Mouse (Mus musculus) mature B cell (primary cell): Measurements from ENCODE around the gene Itgb7.

Source experiments
- in situ Hi-C: fragments of 300-500 bp; cut with MboI; formaldehyde crosslinking; loops from 2 replicates; pipeline ENCODE4 v1.14.3; 2019

The Itgb7 gene

DNA sequence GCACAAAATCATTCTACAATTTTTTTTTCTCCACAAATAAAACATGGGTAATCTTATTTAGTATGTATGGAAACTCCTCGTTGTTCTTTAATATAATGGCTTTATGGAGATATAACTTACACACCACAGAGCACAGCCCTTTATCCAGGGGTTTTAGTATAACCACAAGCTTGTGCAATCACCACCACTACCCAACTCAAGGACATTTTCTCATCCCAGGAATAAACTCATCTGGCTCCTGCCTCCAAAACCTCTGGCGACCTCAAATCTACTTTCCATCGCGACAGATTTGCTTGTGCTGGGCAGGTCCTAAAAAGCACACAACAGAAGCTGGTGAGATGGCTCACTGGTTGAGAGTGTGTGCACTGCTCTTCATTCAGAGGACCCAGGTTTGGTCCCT lies 38.1 kb downstream of the Itgb7 start:
- in situ Hi-C loops: no loop called here

DNA sequence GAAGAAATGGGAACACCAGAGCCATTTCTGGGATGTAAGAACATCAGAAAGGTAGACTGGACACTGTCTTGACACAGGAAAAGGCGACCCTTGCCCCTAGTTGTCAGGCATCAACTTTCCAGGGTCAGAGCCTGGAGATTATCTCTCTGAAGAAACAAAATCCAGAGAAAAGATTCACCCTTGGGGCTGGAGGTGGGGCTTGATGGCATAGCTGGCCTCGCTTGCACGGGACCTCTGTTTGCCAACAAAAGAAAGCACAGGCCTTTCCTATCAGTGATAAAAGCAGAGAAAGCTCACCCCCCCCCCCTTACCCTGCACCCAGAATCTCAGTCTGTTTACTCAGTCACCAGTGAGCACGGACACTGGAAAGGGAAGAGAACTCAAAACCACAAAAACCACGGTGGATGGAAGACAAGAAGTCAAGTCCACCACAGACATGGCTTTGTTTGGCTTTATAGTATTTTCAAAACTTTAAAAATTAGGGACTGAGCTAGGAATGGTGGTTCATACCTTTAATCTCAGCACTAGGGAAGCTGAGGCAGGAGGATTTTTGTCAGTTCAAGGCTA lies 38.8 kb downstream of the Itgb7 start:
- in situ Hi-C loops: no loop called here

DNA sequence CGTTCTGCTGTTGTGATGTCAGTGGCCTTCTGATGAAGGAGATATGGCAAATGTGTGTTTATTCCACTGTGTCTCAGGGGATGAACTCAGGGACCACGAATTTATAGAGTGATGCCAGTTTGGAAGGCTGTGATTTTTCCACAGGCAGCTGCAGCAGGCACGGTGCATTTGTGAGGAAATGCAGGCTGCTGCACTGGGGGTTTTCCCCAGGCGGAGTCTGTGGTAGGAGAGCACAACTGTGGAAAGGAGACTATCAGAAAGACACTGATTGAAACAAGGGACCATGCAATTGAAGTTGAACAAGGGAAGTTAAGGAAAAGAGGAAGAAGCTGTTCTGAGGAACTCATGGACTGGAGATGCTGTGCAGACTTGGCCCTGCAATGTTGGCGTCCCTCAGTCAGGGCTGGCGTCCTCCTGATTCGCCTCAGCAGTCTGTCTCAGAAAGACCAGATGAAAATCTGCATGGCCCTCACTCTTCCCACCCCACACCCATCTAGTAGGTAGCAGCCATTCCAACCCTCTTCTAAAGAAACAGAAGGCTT lies 39.4 kb downstream of the Itgb7 start:
- in situ Hi-C loops: no loop called here

DNA sequence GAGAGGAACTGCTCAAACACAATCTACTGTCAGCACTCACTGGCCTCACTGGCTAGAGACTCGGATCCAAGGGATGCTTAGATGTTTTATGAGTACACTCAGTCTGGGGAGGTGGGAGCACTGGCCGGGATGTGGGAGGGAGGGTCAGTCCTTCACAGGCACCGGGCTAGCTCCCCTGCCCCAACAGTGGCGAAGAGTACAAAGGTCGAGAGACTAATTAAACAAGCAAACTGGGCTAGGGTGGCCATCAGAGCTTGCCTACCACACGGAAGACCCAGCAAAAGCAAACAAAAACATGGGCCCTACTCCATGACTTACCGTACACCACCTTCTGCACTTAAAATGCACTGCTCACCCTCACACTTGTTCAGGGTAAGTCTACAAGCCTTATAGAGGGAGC lies 40.0 kb downstream of the Itgb7 start:
- in situ Hi-C loops: no loop called here

DNA sequence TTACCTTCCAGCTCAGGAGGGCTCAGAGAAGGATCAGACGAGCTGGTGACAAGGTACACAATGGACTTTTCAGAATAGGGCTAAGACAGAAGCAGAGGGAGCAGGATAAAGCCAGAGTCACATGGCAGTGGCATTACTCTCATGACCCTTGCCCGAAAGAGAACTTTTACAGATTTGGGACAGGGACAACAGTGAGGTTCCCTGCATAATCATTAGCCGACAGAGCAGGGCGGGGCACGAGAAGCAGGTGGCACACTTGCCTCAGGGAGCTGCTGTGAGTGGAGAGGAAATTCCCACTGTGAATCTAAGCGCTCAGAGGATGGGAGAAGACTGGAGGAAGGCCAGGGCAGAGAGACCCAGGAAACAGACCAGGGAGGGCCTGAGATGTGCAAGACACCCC lies 42.9 kb downstream of the Itgb7 start:
- in situ Hi-C loops: no loop called here

DNA sequence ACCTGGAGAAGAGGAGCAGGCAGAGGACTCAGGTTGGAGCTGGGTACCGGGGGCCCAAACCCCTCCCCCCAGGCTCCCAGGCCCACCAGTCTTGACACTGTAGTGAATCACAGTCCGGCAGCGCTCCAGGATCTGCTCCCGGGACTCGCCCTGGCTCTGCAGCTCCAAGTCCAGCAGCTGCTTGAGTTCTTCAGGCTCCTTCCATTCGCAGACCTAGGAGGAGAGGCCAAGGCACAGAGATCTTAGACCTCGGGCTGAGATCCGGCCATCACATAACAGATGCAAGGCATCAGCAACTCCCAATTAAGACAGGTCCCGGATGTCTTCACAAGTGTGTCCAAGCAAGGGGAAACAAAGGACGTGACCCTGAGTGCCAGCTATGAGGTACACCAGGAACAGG lies 43.6 kb downstream of the Itgb7 start:
- in situ Hi-C loops: no loop called here

DNA sequence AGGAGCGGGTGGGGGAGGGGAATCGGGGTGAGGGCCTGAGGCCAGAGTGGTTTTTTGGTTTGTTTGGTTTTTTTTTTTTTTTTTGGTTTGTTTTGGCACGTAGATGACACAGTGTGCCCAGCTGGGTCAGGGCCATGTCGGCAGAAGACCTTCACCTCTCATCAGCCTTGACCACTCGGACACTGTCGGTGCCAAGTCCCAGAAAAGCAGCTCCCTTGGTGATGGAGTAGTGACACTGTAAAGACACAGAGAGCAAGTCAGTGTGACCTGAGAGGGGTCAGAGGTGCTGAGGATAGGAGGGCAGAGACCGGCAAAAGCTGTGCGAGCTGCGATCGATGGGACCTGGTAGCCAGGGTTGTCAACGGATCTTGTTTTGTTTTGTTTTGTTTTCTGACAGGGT lies 45.5 kb downstream of the Itgb7 start:
- in situ Hi-C loops: no loop called here

DNA sequence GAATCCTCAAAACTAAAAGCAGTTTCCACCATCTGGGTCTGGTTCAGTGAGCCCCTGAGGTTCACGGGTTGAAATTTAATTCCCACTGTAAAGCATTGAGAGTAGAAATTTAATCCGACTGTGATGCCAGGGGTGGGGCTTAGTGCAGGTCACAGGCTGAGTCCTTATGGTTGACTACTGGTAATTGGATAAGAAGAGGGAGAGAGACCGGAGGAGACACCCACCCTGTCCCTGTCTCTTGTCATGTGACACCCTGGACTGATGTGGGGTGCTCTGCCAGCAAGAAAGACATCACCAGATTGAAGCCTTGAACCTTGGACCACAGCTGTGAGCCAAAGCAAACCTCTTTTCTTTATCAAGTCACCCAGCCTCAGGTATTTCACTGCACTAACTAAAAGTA lies 48.7 kb downstream of the Itgb7 start:
- in situ Hi-C loops: no loop called here

DNA sequence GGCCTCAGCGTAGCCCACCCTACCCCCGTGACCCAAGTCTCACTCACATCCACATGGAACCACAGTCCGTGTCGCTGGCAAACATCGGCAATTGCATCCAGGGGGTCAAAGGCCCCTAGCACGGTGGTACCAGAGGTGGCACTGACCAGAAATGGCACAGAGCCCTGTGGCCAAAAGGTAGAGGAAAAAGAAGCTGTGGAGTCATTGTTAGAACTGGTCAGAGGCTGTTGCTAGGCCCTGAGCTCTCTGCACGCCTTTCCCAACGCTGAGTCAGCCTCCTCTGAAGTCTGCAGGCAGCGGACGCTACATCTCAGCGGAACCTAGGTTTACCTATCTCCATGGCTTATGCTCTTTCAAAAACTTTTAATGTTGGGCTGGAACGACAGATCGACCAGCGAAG lies 51.8 kb downstream of the Itgb7 start:
- in situ Hi-C loops: loop anchor here (5.0 kb wide), 1 partner anchor 42 kb away; no protein-coding TSS in a partner anchor

DNA sequence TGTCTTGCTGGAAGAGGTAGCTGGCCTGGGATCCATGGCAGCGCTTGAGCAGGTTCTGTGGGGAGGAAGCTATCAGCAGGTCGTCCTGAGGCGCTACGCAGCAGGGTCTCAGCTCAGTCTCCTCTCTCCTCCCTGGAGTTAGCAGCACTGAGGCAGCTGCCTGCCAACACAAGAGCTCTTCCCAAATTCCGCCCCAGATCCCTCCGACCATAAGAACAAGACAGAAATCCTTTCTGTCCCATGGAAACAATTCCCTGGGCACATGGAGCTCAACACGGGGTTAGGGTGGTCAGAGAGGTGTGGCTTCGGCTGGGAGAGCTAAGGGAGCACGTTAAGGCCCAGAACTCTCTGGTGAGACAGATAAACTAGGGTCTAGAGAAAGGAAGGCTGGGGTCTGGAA lies 52.6 kb downstream of the Itgb7 start:
- in situ Hi-C loops: loop anchor here (5.0 kb wide), 1 partner anchor 43 kb away; no protein-coding TSS in a partner anchor

DNA sequence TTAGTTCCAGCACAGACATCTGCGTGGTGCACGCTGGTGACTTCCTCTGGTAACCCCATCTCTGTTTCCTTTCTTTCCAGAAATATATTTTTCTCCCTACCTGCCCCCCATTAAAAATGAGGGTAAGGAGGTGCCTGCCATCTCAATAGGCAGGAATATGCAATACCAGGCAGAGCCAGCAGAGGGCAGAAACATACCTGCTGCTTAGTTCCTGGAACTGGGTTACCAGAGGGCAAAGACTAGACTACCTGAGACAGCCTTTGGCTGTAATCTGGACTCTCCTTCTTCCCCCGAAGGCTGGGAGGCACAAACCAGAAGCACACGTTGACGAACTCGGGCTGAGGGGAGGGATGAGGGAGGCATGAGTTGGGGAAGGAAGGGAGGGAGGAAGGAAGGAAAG lies 53.5 kb downstream of the Itgb7 start:
- in situ Hi-C loops: loop anchor here (5.0 kb wide), 1 partner anchor 44 kb away; no protein-coding TSS in a partner anchor

DNA sequence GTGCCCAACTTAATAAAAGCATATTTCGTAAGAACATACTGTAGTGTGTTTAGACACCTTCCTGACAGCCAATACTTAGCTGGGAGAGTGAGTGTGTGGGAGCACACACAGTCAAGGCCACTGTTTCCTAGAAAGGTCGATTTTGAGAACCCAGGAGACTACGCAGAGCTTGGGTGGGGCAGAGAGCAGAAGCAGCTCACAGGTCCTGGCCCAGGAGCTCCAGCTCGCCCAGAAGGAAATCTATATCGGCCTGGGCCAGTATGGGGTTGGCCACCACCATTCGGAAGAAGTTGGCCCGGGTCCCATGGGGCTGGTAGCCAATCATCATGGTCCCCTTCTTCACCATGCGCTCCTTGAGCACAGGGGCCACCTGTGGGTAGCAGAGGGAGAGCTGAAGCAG lies 54.3 kb downstream of the Itgb7 start:
- in situ Hi-C loops: loop anchor here (5.0 kb wide), 1 partner anchor 45 kb away; no protein-coding TSS in a partner anchor

DNA sequence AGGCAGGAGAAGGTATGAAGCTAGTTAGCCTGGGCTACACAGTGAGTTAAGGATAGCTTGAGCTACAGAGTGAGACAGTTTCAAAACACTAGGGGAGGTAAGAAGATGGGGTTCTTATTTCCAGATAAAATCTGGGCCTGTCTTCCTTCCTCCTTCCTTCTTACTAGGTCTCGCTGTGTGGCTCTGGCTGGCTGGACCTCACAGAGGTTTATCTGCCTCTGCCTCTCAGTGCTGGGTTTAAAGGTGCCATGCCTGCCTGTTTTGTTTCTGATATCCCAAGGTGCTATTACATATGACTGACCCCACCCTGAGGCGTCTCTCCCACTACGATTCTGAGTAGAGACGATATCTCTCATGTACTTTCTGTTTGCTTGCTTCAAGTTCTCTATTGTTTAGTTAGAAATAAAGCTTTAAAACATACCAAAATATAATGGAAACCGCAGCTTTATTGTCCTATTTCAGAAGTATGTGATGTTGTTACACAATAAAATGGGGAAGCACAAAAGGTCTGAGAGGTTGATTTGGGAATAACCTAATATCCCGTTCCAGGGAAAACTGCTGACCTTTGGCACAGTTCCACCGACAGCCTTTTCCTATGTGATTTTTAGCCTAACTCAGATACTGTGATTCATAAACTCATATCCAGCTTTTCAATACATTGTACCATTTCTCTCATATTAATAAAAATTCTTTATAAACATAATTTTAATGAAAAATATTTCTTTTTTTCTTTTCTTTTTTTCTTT lies 55.0 kb downstream of the Itgb7 start:
- in situ Hi-C loops: loop anchor here (5.0 kb wide), 1 partner anchor 46 kb away; no protein-coding TSS in a partner anchor

DNA sequence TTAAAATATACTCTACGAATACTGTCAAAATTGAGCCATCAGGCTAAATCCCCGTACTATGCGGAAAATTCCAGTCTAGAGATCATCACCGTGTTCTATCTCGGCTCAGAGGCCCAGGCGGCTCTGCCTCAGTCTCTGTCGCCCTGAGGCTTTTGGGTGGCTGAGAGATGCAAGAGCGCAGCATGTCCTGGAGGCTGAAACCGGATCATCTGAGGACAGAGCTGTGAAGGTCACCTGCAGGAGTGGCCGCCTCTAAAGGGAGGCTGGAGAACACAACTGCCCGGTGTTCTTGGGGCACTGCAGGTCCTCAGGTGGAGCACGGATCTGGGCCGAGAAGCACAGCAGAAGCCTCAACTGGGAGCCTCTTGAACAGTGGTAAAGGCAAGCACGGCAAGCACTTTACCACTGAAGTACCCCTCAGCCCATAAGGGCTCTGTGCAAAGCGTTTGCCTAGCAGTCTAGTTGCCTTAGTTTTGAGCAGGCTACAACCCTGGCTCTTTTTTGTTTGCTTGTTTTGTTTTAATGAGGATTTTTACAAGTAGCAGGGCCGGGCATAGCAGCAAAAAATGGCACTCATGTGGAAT lies 55.9 kb downstream of the Itgb7 start:
- in situ Hi-C loops: loop anchor here (5.0 kb wide), 1 partner anchor 46 kb away; no protein-coding TSS in a partner anchor

DNA sequence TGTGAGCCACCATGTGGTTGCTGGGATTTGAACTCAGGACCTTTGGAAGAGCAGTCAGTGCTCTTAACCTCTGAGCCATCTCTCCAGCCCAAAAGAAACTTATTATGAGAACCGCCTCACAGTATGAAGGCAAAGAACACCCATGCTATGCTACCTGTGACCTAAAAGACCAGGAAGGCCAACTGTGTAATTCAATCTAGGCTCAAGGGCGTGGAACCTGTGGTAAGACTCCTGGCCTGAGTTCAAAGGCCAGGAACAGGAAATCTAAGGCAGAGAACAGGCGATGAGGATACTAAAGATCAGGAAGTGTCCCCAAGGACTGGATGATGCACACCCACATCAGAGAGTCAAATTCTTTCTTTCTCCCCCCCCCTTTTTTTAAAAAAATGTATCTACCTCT lies 58.2 kb downstream of the Itgb7 start:
- in situ Hi-C loops: no loop called here

DNA sequence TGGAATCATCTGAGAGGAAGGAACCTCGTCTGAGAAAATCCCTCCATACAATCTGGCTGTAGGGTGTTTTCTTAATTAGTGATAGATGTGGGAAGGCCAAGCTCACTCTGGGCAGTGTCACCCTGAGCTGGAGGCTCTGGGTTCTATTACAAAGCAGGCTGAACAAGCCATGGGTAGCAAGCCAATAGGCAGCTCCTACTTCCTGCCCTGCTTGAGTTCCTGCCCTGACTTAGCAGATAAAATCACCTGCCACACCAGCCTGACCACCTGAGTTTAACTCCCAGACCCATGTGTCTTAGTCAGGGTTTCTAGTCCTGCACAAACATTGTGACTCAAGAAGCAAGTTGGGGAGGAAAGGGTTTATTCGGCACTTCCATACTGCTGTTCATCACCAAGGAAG lies 62.7 kb downstream of the Itgb7 start:
- in situ Hi-C loops: no loop called here

DNA sequence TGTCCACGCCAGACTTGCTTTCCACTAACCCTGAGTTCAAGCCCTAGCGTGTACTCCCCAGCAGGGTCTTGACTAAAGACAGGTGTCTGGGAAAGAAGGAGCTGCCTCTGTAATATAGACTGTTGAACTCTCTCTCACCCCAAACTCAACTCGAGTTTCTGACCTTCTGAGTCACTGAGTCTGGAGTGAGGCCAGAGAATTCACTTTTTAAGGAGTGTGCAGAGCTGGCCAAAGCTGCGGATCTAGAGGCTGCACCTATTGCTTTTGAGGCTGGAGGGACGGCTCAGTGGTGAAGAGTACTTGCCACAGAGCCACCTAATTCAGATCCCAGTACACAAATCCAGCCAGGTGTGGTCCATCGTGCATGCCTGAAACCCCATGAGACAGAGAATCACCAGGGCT lies 64.1 kb downstream of the Itgb7 start:
- in situ Hi-C loops: no loop called here
